12 mouse cellular contexts compared by ENCODE assay signal in genomic region chr10:13842855-13843254, GRCm38 (mm10). TPM values are rescaled to one million over a fixed set of nuclear protein-coding genes. Genes with fewer than 3 reads are reported as not detected.
DNase-seq lines count a peak whose midpoint lies in the region.
"Had no signal": no experiment of that assay in that cellular context is flagged by ENCODE, and none has a peak within 500 bp of the region (broad histone marks: within the 10 kb centered on the region; RNA-seq: fewer than 3 reads in every experiment).

No protein-coding gene starts in this region.

- no peaks in the 10 kb centered on the region for H3K27me3 ChIP-seq in heart, embryonic 10.5 days (ENCODE audit: insufficient read depth, poor library complexity, severe bottlenecking)

- H3K9me3 ChIP-seq in heart, embryonic 10.5 days = no peaks in the 10 kb centered on the region
- H3K9me3 ChIP-seq: limb, embryonic 10.5 days had no signal

- no peak overlapping the region for H3K4me3 ChIP-seq in heart, embryonic 10.5 days
- H3K4me3 ChIP-seq: limb, embryonic 10.5 days had no signal

- DNase-seq in lung, postnatal 10 days = peak; percentile 58
- no peak for DNase-seq in lung, postnatal 36 days
- DNase-seq in cerebellum, adult 8-10 months = peak; percentile 61
- peak; percentile 80 for DNase-seq in heart, embryonic 10.5 days (ENCODE audit: low spot score)
- DNase-seq in skeletal muscle tissue, adult 2 months (ENCODE audit: low read depth, low spot score) = peak; percentile 92
- DNase-seq in kidney, postnatal 36 days = no peak
- no peak for DNase-seq in spleen, postnatal 14 days (ENCODE audit: low spot score in 2 of 2)
- DNase-seq in thymus, adult 18-20 months = no peak
- DNase-seq: lung, postnatal 14 days; thymus, postnatal 14 days had no signal

- H3K36me3 ChIP-seq in heart, embryonic 10.5 days = no peaks in the 10 kb centered on the region
- H3K36me3 ChIP-seq: limb, embryonic 10.5 days had no signal

- no peak overlapping the region for H3K27ac ChIP-seq in heart, embryonic 10.5 days
- H3K27ac ChIP-seq: kidney, postnatal 0 days; limb, embryonic 10.5 days had no signal

- 42% methylated on average over 8 of the region's 8 CpGs for WGBS in heart, embryonic 10.5 days

- peaks cover 23% of the 10 kb centered on the region; the same call in 1 of the 2 replicates for H3K4me1 ChIP-seq in heart, embryonic 10.5 days

RNA-seq across cellular contexts. Expression of gene Aig1, which starts 25.9 kb away (rescaled TPM):
- polyA plus RNA-seq in heart, embryonic 10.5 days (2016; fragmentation: Nextera tagmentation; extraction: Ambion mirVana) = 28.8 and 34.4 TPM in 2 replicates

Comparison
In these comparisons a context has a peak if more than half of its experiments do, and no peak if none do; other contexts are left out.
1. DNase-seq: peak in lung, postnatal 10 days (single experiment), cerebellum, adult 8-10 months (single experiment), heart, embryonic 10.5 days (single experiment) and skeletal muscle tissue, adult 2 months (single experiment); none in lung, postnatal 36 days (single experiment), kidney, postnatal 36 days (0 of 2), spleen, postnatal 14 days (0 of 2) and thymus, adult 18-20 months (0 of 2).